Mouse (Mus musculus) layer of hippocampus, postnatal 25 days (tissue): ENCODE measurements at regions not wholly inside any gene's neighbourhood (a gene's known extent, or its start where the extent isn't known, plus 50 kb on each side); places are given as distances from the start of the nearest gene placed in this dataset.

ENCODE experiments used
- DNase-seq, 2 experiments: peaks; one replicate each; pipeline ENCODE4 v3.0.0; 2022; ENCODE audit warnings: mixed read lengths in 2 of 2, low spot score in 1 of 2; ENCODE audit errors: extremely low spot score in 1 of 2

GRCm38 (mm10) chr4:154726636-154727045 lies 59.0 kb upstream of the Actrt2 start:
- DNase-seq: no peak

GRCm38 (mm10) chr4:154727945-154728344 lies 60.3 kb upstream of the Actrt2 start:
- DNase-seq: no peak

GRCm38 (mm10) chr4:154730646-154731045 lies 63.0 kb upstream of the Actrt2 start:
- no peak for DNase-seq

GRCm38 (mm10) chr4:154731345-154731744 lies 63.7 kb upstream of the Actrt2 start:
- DNase-seq: no peak

GRCm38 (mm10) chr4:154736071-154736470 lies 68.4 kb upstream of the Actrt2 start:
- no peak for DNase-seq

GRCm38 (mm10) chr4:154741123-154741890 lies 73.6 kb upstream of the Actrt2 start:
- DNase-seq: no peak

- no peak for DNase-seq
Observed at GRCm38 (mm10) chr4:154746323-154747005, 78.8 kb upstream of the Actrt2 start.

- DNase-seq: no peak
Observed at GRCm38 (mm10) chr4:154747006-154747343, 79.3 kb upstream of the Actrt2 start.

- peak in 1 of 2 experiments; percentile 36 for DNase-seq
Observed at GRCm38 (mm10) chr4:154749160-154749559, 81.5 kb upstream of the Actrt2 start.

GRCm38 (mm10) chr4:154749996-154750395 lies 82.3 kb upstream of the Actrt2 start:
- DNase-seq: no peak

GRCm38 (mm10) chr4:154750440-154751107 lies 82.9 kb upstream of the Actrt2 start:
- no peak for DNase-seq

GRCm38 (mm10) chr4:154754445-154754844 lies 82.8 kb upstream of the Ttc34 start:
- DNase-seq: no peak

GRCm38 (mm10) chr4:154756740-154757446 lies 80.4 kb upstream of the Ttc34 start:
- no peak for DNase-seq

GRCm38 (mm10) chr4:154759881-154760280 lies 77.4 kb upstream of the Ttc34 start:
- no peak for DNase-seq

GRCm38 (mm10) chr4:154764238-154764637 lies 73.0 kb upstream of the Ttc34 start:
- DNase-seq: no peak

GRCm38 (mm10) chr4:154766158-154766557 lies 71.1 kb upstream of the Ttc34 start:
- peak in 1 of 2 experiments; percentile 16 for DNase-seq

- DNase-seq: no peak
Observed at GRCm38 (mm10) chr4:154771330-154772076, 65.8 kb upstream of the Ttc34 start.

GRCm38 (mm10) chr4:154772077-154772462 lies 65.2 kb upstream of the Ttc34 start:
- DNase-seq: no peak

GRCm38 (mm10) chr4:154773830-154774229 lies 63.4 kb upstream of the Ttc34 start:
- no peak for DNase-seq

GRCm38 (mm10) chr4:154774332-154774731 lies 62.9 kb upstream of the Ttc34 start:
- no peak for DNase-seq
